Mouse (Mus musculus): ENCODE results near the gene Sox8.

Sox8 gene

DNA sequence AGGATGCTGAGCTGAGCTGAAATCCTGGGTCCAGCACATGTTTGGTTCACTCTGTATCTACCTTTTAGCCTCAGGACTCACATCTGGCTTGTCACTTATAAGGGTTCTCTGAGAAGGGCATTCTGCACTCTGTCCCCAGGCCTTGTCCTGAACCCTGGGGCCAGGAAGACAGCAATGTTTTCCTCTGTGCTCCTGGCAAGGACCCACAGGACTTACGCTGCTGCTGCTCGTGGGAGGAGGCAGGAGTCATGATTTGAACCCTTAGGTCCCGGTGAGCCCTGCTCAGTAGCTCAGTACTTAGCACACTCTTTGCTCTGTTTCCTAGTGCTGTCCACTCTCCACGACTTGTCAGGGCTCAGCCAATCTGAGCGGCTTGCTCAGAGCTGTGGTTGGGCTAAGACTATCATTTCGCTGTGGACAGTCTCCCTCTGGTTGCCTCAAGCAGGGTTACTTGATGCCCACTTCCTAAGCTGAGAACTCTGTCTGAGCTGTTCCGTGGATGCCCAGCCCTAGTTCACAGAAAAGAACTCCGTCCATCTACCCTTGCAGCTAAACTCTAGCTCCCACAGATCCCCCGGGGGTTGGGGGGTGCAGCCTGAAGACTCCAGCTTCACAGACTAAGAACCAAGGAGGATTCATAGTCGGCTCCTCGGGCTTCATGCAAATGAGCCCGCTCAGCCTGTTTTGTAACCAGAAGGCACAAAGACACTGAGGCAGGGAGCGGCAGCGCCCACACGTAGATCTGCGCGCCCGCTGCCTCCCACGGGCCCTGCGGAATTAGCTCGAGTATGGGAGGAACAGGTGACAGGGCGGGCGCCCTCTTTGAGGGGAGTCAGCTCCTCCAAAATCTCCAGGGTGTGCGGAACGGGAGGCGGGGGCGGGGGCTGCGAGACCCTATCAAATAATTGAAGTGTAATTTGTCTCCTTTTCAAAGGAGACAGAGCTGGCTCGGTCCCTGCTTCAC is 14.5 kb downstream of the Sox8 start:
- DNase-seq (ENCODE audit: low read depth, low spot score), result no peak

DNA sequence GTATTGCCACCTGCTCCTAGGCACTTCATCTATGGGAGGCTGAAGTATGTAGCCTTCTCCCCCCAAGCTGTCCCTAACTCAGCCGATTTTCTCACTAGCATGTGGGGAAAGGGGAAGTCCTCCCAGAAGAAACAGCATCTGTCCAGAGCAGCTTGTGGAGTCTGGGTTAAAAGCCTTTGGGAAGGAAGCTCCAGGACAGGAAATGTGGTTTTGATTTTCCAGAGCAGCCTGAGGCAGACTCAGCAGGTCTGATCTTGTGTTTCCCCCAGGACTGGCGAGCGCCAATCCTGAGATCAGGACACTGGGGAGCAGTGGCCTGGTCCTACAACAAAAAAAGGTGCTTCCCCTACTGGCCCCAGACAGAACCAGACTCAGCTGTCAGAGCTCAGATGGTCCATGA is 15.3 kb downstream of the Sox8 start:
- DNase-seq (ENCODE audit: low read depth, low spot score), result no peak

DNA sequence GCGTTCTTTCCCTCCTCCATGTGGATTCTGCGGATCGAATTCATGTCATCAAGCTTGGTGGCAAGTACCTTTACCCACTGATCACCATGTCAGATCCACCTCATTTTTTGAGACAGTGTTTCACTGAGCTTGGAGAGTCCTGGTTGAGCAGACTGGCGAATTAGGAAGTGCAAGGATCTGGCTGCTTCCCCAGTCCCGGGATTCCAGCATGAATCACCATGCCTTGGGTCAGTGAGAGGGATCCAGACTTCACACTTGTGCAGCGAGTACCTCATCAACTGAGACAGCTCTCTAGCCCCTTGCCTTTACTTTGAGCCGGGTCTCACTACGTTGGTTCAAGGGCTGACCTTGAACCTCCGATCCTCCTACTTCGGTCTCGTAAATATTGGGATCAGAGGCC is 19.2 kb downstream of the Sox8 start:
- no peak for DNase-seq (ENCODE audit: low read depth, low spot score)

DNA sequence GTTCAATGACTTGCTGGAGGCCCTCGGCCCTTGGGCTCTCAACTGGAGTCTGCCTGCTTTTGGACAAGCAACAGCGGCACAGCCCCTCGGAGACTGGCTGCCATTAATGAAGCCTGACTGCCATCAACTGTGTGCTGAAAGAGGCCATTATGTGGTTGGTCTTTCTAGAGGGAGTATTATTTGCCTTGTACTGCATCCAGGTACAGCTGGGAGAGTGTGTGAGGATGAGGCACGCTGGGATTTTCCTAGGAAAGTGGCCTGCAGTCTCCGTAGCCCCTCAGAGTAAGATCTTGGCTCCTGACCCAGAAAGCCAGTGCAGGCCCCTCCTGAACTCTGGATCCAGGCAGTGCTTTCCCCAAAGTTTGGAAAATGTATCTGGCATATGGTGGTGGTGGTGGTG is 20.5 kb downstream of the Sox8 start:
- no peak for DNase-seq (ENCODE audit: low read depth, low spot score)

DNA sequence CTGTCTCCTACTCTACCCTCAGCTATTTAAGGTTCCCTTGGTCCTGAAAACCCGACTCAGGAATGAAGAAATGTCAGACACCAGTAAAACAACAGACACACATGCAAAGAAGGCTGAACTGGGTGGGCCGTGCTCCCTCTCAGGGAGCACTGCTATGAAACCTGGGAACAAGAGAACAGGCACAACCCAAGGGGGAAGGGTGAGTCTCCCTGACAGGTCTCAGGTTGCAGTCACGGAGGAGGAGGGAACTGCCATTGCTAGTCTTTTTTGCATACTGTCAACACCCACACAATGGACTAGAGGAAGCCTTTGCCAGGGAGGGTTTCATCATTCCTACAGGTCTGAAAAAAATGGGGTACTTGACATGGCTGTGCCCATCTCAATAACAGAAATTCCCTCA is 23.5 kb downstream of the Sox8 start:
- DNase-seq (ENCODE audit: low read depth, low spot score), result no peak

DNA sequence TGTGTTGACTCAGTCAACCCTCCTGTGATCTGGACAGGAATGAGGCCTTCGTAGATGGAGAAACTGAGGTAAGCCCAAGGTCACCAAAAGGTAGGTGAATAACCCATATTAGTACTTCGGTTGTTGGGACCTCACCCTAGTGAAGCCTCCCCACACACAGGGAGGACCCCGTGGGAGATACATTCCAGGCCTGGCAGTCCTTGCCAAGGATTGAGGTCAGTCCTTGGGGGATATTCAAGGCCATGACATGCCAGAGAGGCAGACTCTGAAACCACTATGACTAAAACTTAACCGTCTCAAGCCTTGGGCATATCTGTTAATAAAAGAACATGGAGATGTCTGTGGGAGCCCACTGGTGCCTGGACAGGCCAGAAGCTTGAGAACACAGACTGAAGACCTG is 28.7 kb downstream of the Sox8 start:
- DNase-seq (ENCODE audit: low read depth, low spot score), result no peak

DNA sequence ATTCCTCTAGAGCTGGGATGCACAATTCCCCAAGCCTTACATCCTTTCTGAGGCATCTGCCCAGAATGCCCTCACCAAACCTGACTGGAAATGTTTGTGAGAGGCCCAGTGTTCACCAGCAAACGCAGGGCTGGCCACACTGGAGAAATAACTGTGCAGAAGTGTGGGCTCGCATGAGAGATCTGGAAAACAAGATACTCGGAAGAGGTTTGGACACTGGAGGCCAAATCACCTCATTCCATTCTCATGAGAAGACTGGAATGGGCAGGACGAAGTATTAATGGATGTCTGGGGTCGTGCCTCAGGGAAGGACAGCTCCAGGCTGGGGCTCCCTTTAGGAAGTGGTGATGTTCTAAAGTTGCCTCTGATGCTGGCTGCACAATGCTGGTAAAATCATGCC is 29.8 kb downstream of the Sox8 start:
- no peak for DNase-seq (ENCODE audit: low read depth, low spot score)

DNA sequence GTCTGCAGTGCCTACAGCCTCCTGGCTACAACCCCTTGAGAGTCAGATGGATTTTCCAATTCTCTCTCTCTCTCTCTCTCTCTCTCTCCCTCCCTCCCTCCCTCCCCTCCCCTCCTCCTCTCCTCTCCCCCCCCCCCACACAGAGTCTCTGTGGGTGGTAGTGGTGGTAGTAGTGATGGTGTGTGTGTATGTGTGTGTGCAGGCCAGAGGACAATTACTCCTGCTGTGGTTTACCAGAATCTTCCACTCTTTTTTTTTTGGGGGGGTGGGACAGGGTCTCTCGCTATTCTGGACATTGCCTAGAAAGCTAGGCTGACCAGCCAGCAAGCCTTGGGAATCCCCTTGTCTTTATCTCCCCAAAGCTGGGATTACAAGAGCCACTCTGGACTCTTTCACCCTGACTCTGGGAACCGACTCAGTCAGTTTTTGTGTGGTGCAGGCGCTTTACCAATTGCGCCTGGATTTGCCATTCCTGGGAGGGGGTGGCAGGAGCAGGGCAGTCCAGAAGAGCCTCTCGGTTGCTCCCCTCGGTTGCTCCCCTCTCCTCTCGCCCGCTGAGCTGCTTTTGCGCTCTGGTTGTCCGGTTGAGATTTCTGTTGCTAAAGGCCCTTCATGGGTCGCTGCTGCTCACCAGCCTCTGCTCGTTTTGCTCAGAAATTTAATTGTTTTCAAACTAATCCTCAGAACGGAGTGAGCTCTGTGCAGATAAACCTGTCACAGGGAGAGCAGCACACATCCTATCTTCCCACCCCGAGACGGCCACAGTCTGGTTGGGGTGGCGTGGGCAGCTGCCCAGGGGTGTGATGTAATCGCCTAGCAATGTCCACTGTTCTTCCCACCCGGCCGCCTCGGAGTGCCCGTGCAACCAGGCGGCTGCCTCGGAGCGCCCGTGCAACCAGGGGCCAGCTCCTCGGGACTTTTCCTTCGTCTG is 31.3 kb downstream of the Sox8 start:
- DNase-seq (ENCODE audit: low read depth, low spot score), result no peak

DNA sequence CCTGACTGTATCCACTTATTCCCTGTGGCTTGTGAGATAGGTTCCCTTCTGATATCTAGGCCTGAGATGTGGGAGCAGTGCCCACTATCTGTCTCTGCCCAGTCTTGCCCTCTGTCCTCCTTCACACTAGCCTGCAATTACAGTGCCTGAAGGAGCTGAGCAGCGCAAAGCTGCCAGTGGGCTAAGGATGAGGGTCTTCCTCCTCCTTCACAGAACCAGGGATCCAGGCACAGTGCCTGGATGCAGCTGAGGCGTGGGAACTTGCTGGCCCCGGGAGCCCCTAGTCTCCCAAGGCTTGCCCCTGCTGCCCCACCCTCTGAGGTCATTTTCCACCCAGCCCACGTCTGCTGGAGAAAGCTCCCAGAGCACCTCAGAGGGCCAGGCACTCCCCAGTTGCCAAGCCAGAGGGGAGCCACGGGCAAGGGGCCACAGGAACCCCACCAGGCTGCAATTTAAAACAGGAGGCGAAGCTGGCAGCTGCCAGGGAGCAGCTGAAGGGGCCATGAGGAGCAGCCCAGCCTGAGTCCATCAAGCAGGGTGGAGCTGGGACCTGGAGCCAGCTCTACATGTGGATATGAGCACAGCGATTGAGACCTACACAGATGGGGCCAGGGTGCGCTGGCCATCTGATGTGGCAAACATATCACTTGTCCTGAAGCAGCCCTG is 40.0 kb downstream of the Sox8 start:
- no peak for DNase-seq (ENCODE audit: low read depth, low spot score)

DNA sequence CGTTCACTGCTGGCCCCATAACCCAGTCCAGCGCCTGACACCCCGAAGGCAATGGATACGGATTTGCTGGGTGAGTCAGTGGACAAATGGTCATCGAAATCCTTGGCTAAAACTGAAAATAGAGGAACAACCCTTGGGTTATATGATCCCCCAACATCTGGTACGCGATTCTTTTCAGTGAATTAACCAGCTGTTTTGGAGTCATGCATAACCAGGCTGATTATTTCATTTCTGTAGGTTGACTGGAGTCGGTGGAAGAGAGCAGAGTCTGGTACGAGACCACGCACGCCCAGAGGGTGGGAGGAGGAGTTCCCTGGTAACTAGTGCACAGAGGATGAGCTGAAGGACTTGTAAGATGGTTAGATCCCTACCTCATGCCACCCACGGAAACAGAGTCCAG is 48.4 kb downstream of the Sox8 start:
- no peak for DNase-seq (ENCODE audit: low read depth, low spot score)

DNA sequence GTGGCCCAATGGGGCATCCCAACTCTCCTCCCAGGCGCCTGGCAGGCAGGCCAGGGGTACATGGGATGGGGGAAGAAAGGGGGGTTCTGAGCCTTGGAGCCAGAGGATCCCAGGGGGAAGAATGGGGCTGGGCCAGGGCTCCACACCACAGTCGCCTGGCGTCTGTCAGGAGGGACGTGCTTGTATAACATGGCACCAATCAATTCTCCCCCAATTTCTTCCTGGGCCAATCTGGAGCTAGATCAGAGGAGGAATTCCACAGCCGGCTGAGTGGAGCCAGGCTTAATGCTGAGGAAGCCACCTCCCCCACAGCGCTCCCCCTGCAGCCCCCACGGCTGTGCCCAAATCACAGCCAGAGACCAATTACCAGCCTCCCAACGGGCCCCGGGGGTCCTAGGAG is 50.0 kb downstream of the Sox8 start:
- DNase-seq (ENCODE audit: low read depth, low spot score), result no peak

DNA sequence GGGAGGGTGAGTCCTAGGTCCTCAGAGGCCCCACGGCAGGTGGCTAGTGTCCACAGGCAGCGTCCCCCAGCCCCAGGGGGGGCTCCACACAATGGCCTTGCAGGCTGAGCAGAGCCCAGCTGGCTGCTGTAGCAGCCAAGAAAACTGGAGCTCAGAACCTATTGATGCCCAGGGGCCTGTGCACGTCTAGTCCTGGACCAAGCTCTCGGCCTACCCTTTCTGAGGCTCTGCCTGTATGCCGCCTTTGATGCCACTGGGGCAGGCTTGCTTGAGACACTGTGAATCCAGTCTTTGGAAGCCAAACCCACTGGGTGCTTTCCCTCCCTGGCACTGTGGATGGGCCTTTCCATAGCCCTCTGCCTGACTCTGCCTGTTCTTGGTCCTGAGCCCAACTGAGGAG is 51.0 kb downstream of the Sox8 start:
- no peak for DNase-seq (ENCODE audit: low read depth, low spot score)

DNA sequence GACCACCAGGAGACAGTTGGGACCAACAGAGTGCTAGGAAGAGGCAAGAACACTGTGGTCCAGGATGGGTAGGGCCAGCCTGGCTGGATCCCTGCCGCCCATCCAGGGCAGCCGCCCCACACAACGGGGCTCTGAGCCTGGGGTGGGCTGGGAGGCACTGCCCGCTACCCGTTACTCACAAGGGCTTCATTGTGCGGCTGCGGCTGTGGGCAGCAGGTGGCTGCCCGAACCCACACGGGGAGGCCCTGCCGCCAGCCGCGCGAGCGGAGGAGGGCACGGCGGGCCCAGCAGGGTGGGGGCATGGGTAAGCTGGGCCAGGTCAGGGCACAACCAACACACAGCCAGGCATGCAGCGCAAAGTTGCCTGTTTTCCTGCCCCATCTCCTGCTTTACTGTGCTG is 52.3 kb downstream of the Sox8 start:
- DNase-seq (ENCODE audit: low read depth, low spot score), result no peak

DNA sequence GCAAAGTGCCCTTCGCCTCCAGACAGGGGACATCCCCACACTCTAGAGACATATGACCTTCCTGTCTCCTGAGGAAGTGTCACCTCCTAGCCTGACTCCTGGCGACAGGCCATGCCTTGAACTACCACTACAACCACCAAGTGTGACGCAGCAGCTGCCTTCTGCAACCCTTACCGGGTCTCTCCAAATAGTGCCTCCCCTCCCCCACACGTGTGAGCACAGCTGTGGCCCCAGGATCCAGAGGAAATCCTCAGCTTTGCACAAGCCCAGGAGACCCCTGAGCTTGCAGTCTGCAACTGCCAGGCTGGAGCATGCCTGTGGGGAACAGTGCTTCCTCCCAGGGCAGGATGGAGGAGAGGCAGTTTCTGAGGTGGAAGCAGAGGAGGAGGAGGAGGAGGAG is 54.2 kb downstream of the Sox8 start:
- no peak for DNase-seq (ENCODE audit: low read depth, low spot score)
